Mouse (Mus musculus): Measurements from ENCODE around the gene Ube2b. TPM values are rescaled to one million over a fixed set of nuclear protein-coding genes. Genes with fewer than 3 reads are reported as not detected.

Gene Ube2b
- polyA plus RNA-seq, 1 experiment: 67.0 TPM

DNA sequence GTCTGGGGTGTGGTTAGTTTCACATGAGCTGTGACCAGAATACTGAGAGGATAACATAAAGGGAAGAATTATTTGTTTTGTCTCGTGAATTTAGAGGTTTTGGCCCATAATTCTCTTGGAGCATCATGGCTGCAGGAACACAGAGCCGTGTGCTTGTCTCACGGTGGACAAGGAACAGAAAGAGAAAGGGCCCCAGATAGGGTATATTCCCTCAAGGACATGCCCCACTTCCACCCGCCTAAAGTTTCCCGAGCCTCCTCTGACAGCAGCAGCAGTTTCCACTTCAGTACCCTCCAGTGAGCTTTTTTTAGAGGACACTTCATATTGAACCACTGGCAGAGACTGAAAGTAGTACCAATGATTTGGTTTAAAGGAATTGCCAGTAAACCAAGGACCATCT is 11.0 kb upstream of the Ube2b start:
- no peaks in the 10 kb centered on the region for H3K36me3 ChIP-seq (ENCODE audit: control insufficient read depth, insufficient read depth)
- TF ChIP-seq USF1 (IDR thresholded peaks at IDR 0.05; ENCODE audit: low read depth): no peak
- no peak for TF ChIP-seq MYOG (IDR thresholded peaks at IDR 0.05; ENCODE audit: control insufficient read depth in 1 of 3, insufficient read depth in 1 of 3, insufficient read length in 2 of 3, low read depth in 2 of 3)
- no peak for TF ChIP-seq MYOD1 (IDR thresholded peaks at IDR 0.05; ENCODE audit: control insufficient read depth in 1 of 3, insufficient read length in 2 of 3, low read depth in 2 of 3)
- no peak for TF ChIP-seq SRF (IDR thresholded peaks at IDR 0.05; ENCODE audit: control insufficient read depth, insufficient read length, low read depth)
- H3K4me2 ChIP-seq (ENCODE audit: low read depth): no peak overlapping the region
- no peak overlapping the region for H3ac ChIP-seq (ENCODE audit: control insufficient read depth, insufficient read length)
- H3K4me3 ChIP-seq: no peak overlapping the region
- no peaks in the 10 kb centered on the region for H3K79me2 ChIP-seq (ENCODE audit: control insufficient read depth, insufficient read depth)
- no peaks in the 10 kb centered on the region for H3K27me3 ChIP-seq (ENCODE audit: control insufficient read depth, insufficient read depth, insufficient read length)

DNA sequence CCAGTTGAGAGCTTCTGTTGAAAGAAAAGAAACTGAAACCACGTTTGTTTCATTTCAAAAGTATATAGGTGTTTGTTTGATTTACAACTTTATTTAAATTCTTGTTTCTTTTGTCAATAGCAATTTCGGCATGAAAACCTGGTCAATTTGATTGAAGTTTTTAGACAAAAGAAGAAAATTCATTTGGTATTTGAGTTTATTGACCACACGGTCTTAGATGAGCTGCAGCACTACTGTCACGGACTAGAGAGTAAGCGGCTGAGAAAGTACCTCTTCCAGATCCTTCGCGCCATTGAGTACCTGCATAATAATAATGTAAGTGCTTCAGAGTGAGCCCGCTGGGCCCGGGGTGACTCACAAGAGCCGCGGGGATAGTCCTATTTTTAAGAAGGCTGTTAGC is 10.4 kb upstream of the Ube2b start:
- no peaks in the 10 kb centered on the region for H3K79me2 ChIP-seq (ENCODE audit: control insufficient read depth, insufficient read depth)
- TF ChIP-seq MAX (IDR thresholded peaks at IDR 0.05; ENCODE audit: low read depth) (no peak), MYOD1 (IDR thresholded peaks at IDR 0.05; ENCODE audit: control insufficient read depth in 1 of 3, insufficient read length in 2 of 3, low read depth in 2 of 3) (no peak), USF1 (IDR thresholded peaks at IDR 0.05; ENCODE audit: low read depth) (no peak), E2F4 (IDR thresholded peaks at IDR 0.05; ENCODE audit: insufficient read depth) (no peak), TCF3 (IDR thresholded peaks at IDR 0.05; ENCODE audit: insufficient read length, low read depth) (no peak), POLR2AphosphoS2 (IDR thresholded peaks at IDR 0.05; ENCODE audit: insufficient read length, low read depth) (no peak), TCF12 (IDR thresholded peaks at IDR 0.05; ENCODE audit: insufficient read depth, poor library complexity, severe bottlenecking) (no peak), POLR2A (IDR thresholded peaks at IDR 0.05; ENCODE audit: insufficient read length, low read depth) (no peak), CEBPB (IDR thresholded peaks at IDR 0.05; ENCODE audit: insufficient read depth, poor library complexity, severe bottlenecking) (no peak), REST (IDR thresholded peaks at IDR 0.05; ENCODE audit: insufficient read depth, insufficient read length) (no peak), MYOG (IDR thresholded peaks at IDR 0.05; ENCODE audit: control insufficient read depth in 1 of 3, insufficient read depth in 1 of 3, insufficient read length in 2 of 3, low read depth in 2 of 3) (no peak), SRF (IDR thresholded peaks at IDR 0.05; ENCODE audit: control insufficient read depth, insufficient read length, low read depth) (no peak)

DNA sequence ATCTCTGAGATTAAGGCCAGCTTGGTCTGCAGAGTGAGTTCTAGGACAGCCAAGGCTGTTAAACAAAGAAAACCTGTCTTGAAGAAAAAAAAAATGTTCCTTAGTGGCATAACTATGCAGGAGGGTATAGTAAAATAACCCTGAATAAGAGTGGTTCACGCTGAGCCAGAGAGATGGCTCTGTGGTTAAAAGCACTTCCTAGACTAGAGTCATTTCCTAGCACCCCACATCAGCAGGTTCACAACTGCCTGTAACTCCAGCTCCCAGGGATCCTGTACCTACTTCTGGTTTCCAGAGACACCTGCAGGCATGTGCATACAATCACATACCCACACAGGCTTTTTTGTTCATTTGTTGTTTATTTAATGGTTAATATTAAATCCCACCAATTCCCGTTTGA is 5.0 kb upstream of the Ube2b start:
- Histone ChIP-seq H3K79me2 (ENCODE audit: control insufficient read depth, insufficient read depth) (peaks cover 10% of the 10 kb centered on the region), H3K27me3 (ENCODE audit: control insufficient read depth, insufficient read depth, insufficient read length) (no peaks in the 10 kb centered on the region), H3K4me2 (ENCODE audit: low read depth) (peak overlapping the region; percentile 72), H3K4me3 (no peak overlapping the region), H3ac (ENCODE audit: control insufficient read depth, insufficient read length) (no peak overlapping the region), H3K36me3 (ENCODE audit: control insufficient read depth, insufficient read depth) (no peaks in the 10 kb centered on the region)
- TF ChIP-seq CEBPB (IDR thresholded peaks at IDR 0.05; ENCODE audit: insufficient read depth, poor library complexity, severe bottlenecking) (no peak), TCF3 (IDR thresholded peaks at IDR 0.05; ENCODE audit: insufficient read length, low read depth) (no peak), TCF12 (IDR thresholded peaks at IDR 0.05; ENCODE audit: insufficient read depth, poor library complexity, severe bottlenecking) (no peak), POLR2A (IDR thresholded peaks at IDR 0.05; ENCODE audit: insufficient read length, low read depth) (no peak), POLR2AphosphoS2 (IDR thresholded peaks at IDR 0.05; ENCODE audit: insufficient read length, low read depth) (no peak), USF1 (IDR thresholded peaks at IDR 0.05; ENCODE audit: low read depth) (no peak), E2F4 (IDR thresholded peaks at IDR 0.05; ENCODE audit: insufficient read depth) (no peak), SRF (IDR thresholded peaks at IDR 0.05; ENCODE audit: control insufficient read depth, insufficient read length, low read depth) (no peak), MAX (IDR thresholded peaks at IDR 0.05; ENCODE audit: low read depth) (no peak), REST (IDR thresholded peaks at IDR 0.05; ENCODE audit: insufficient read depth, insufficient read length) (no peak), MYOG (IDR thresholded peaks at IDR 0.05; ENCODE audit: control insufficient read depth in 1 of 3, insufficient read depth in 1 of 3, insufficient read length in 2 of 3, low read depth in 2 of 3) (no peak), MYOD1 (IDR thresholded peaks at IDR 0.05; ENCODE audit: control insufficient read depth in 1 of 3, insufficient read length in 2 of 3, low read depth in 2 of 3) (no peak)

More for the DNA sequence above, 10.4 kb upstream of the Ube2b start:
- Histone ChIP-seq H3K36me3 (ENCODE audit: control insufficient read depth, insufficient read depth) (no peaks in the 10 kb centered on the region), H3K4me3 (no peak overlapping the region), H3ac (ENCODE audit: control insufficient read depth, insufficient read length) (no peak overlapping the region), H3K27me3 (ENCODE audit: control insufficient read depth, insufficient read depth, insufficient read length) (no peaks in the 10 kb centered on the region), H3K4me2 (ENCODE audit: low read depth) (no peak overlapping the region)

DNA sequence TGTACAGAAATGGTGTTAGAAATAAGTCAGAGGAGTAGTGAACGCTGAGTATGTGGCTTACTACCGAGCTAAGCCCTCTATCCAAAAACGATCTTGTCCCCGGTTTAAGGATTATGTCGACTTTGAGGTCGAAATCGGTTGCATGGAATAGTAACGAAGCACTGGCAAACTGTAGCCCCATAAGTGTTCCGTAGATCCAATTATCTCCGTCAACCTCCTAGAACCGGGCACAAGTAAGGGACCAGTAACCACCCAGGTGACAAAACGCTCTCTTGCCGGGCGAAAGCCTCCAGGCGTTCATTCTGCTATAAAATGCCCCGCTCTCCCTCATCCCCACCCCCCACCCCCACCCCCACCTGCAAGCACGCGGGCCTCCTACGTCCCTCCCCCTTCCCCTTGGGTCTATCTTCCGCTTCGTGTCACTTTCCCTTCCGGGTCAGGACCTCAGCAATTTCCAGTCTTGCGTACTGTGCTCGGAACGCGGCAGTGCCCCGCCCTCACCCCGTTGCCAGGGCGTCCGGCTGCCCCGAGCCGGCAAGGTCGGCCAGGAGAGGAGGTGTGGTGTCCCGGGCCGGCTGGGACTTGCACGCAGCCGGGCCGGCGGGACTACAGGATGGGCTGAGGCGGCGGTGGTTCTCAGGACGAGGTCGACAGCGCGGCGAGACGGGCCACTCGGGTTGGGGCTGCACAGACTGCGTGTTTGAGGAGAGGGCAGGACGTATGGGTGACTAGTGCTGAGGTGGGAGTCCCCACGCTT is 3.4 kb upstream of the Ube2b start, which contains the start of gene Cdkl3:
Gene Cdkl3 (plus strand): TSS at position 450 of the 757 bp plus-strand sequence.
- H3K36me3 ChIP-seq (ENCODE audit: control insufficient read depth, insufficient read depth): no peaks in the 10 kb centered on the region
- no peaks in the 10 kb centered on the region for H3K27me3 ChIP-seq (ENCODE audit: control insufficient read depth, insufficient read depth, insufficient read length)
- TF ChIP-seq SRF (IDR thresholded peaks at IDR 0.05; ENCODE audit: control insufficient read depth, insufficient read length, low read depth) (no peak), POLR2AphosphoS2 (IDR thresholded peaks at IDR 0.05; ENCODE audit: insufficient read length, low read depth) (peak; percentile 66), MYOG (IDR thresholded peaks at IDR 0.05; ENCODE audit: control insufficient read depth in 1 of 3, insufficient read depth in 1 of 3, insufficient read length in 2 of 3, low read depth in 2 of 3) (peak in 1 of 3 experiments; percentile 59), POLR2A (IDR thresholded peaks at IDR 0.05; ENCODE audit: insufficient read length, low read depth) (peak; percentile 89), MYOD1 (IDR thresholded peaks at IDR 0.05; ENCODE audit: control insufficient read depth in 1 of 3, insufficient read length in 2 of 3, low read depth in 2 of 3) (peak in 1 of 3 experiments; percentile 55)
- peak within 1 kb of the TSS; percentile 38 for H3ac ChIP-seq (ENCODE audit: control insufficient read depth, insufficient read length)
- peak within 1 kb of the TSS; percentile 76 for H3K4me3 ChIP-seq
- H3K4me2 ChIP-seq (ENCODE audit: low read depth): peak within 1 kb of the TSS; percentile 93
- peaks cover 22% of the 10 kb centered on the region for H3K79me2 ChIP-seq (ENCODE audit: control insufficient read depth, insufficient read depth)

DNA sequence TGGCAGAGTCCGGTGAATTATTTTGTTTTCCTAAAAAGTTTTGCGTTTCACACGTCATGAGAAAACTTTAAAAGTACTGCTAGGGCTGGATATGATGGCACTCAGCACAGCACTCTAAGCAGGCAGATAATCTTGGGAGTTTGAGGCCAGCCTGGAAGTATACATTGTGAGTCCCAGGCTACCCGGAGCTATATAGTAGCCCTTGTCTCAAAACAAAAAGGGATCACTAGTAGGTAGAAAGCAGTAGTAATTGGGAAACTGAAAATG is 2.9 kb upstream of the Ube2b start:
- H3K79me2 ChIP-seq (ENCODE audit: control insufficient read depth, insufficient read depth): peaks cover 27% of the 10 kb centered on the region
- H3K4me2 ChIP-seq (ENCODE audit: low read depth): peak overlapping the region; percentile 93
- peak overlapping the region; percentile 38 for H3ac ChIP-seq (ENCODE audit: control insufficient read depth, insufficient read length)
- no peaks in the 10 kb centered on the region for H3K27me3 ChIP-seq (ENCODE audit: control insufficient read depth, insufficient read depth, insufficient read length)
- H3K36me3 ChIP-seq (ENCODE audit: control insufficient read depth, insufficient read depth): no peaks in the 10 kb centered on the region
- peak overlapping the region; percentile 76 for H3K4me3 ChIP-seq
- no peak for TF ChIP-seq SRF (IDR thresholded peaks at IDR 0.05; ENCODE audit: control insufficient read depth, insufficient read length, low read depth)
- no peak for TF ChIP-seq POLR2AphosphoS2 (IDR thresholded peaks at IDR 0.05; ENCODE audit: insufficient read length, low read depth)
- no peak for TF ChIP-seq E2F4 (IDR thresholded peaks at IDR 0.05; ENCODE audit: insufficient read depth)
- no peak for TF ChIP-seq MYOD1 (IDR thresholded peaks at IDR 0.05; ENCODE audit: control insufficient read depth in 1 of 3, insufficient read length in 2 of 3, low read depth in 2 of 3)
- no peak for TF ChIP-seq TCF12 (IDR thresholded peaks at IDR 0.05; ENCODE audit: insufficient read depth, poor library complexity, severe bottlenecking)
- TF ChIP-seq MAX (IDR thresholded peaks at IDR 0.05; ENCODE audit: low read depth): no peak
- TF ChIP-seq TCF3 (IDR thresholded peaks at IDR 0.05; ENCODE audit: insufficient read length, low read depth): no peak
- no peak for TF ChIP-seq REST (IDR thresholded peaks at IDR 0.05; ENCODE audit: insufficient read depth, insufficient read length)
- TF ChIP-seq POLR2A (IDR thresholded peaks at IDR 0.05; ENCODE audit: insufficient read length, low read depth): no peak
- no peak for TF ChIP-seq CEBPB (IDR thresholded peaks at IDR 0.05; ENCODE audit: insufficient read depth, poor library complexity, severe bottlenecking)
- TF ChIP-seq MYOG (IDR thresholded peaks at IDR 0.05; ENCODE audit: control insufficient read depth in 1 of 3, insufficient read depth in 1 of 3, insufficient read length in 2 of 3, low read depth in 2 of 3): no peak
- TF ChIP-seq USF1 (IDR thresholded peaks at IDR 0.05; ENCODE audit: low read depth): no peak

Data from myocyte (in vitro differentiated cells).